Mouse (Mus musculus): Measurements from ENCODE around the gene Gm12886. TPM values are rescaled to one million over a fixed set of nuclear protein-coding genes. Genes with fewer than 3 reads are reported as not detected.

Gm12886 gene
- total RNA-seq (2021) = not detected
- long read RNA-seq, experiment 1 = 0 reads
- long read RNA-seq, experiment 2 = 0 reads

DNA sequence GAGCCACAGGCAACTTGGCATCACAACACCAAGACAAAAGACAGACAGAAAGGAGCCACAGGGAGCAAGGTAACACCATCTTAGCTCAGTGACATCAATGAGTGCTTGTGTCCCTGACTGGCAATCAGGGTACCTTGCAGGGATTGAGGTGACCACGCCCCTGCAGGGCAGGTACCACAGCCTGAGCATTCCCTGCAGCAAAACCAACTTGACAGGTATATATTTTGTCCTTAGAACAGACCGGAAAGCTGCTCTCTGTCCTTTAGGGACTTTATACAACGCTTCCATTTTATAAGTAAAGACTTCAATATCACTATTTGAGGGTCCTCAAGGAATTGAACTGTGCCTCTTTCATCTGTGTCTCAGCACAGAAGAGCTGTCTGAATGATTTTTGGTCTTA lies at the start of gene Gm12886:
Gene Gm12886 (minus strand): TSS at position 101 of the 400 bp plus-strand sequence.
- no peak for DNase-seq (ENCODE audit: low spot score in 2 of 2)
- Histone ChIP-seq H3K4me3 (no peak within 1 kb of the TSS), H3K27ac (no peak within 1 kb of the TSS)
- no peak for TF ChIP-seq CTCF (conservative IDR thresholded peaks at IDR 0.05)

Other genes with a start within 250 kb of the Gm12886 start
- 10 to 100 TPM; 30.2 to 34.3 TPM for gene Rlf, start 208.0 kb downstream of the Gm12886 start, total RNA-seq (2021)
- gene Gm12888, start 98.2 kb downstream of the Gm12886 start, total RNA-seq (2021) = not detected
- not detected for gene Gm12887, start 199.0 kb upstream of the Gm12886 start, total RNA-seq (2021)

Data from layer of hippocampus, adult 2 months (tissue).